Mouse (Mus musculus) forelimb bud, embryonic 11.5 days (tissue): Measurements from ENCODE around the gene Rnf185.

ENCODE experiments used
- DNase-seq: peaks from one replicate; pipeline ENCODE4 v3.0.0-alpha.2; 2012; ENCODE audit warnings: low read depth, low spot score

The Rnf185 gene

GRCm38 (mm10) chr11:3396562-3396961 lies 55.6 kb downstream of the Rnf185 start:
- DNase-seq = no peak

DNA sequence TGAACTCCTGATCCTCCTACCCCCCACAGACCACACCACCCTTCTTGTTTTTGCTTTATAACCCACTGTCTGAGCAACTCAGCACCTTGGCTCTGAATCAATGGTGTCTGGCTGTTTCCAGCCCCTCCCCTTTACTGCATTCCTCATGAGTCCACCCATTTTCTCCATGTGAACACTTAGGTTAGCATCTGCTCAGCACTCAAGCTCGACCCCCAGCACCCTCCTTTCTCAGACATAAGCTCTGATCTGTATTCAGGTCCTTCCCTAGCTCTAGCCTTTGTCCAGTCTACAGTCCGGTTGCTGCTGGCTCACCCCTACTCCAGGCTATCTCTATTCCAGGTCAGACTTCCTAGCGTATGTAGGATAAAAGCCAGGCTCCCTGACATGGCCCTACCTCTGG lies 56.1 kb downstream of the Rnf185 start:
- DNase-seq = no peak

DNA sequence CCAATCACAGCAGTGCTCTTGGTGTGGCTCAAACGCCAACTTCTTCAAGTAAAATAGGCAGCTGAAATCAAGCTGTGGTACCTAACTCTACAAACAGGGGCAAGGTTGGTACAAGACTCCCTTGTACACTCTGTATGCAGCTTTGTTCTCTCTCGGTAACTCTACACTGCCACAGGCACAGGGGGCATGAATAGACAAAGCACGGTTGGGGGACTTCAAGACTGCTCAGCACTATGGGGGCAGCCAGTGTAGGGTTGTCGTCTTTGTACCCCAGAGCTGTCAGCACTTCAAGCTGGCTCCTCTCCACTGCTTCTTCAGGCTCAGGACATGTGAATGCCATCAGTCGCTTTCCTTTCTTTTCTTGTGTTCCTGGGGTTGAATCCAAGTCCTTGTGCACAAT lies 57.6 kb downstream of the Rnf185 start:
- no peak for DNase-seq

- DNase-seq = no peak
These were observed 59.6 kb downstream of the Rnf185 start for GRCm38 (mm10) chr11:3392526-3392925.

DNA sequence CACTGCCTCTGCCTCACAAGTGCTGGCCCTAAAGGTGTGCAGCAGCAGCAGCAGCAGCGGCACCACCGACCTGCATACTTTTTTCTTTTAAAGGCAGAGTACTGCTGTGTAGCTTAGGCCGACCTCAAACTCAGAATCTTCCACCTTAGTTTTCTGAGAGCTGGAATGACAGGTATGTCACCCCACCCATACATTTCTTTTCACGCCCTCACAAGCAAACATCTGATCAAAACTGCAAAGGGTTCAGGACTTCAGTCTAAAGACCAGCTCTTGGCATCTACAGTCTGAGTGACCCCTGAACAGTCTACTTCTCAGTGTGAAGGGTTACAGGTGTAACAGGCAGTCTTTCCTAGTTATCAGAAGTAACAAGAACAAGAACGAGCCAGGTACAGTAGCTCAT lies 61.4 kb downstream of the Rnf185 start:
- DNase-seq = no peak

- DNase-seq = no peak
These were observed 62.2 kb downstream of the Rnf185 start for GRCm38 (mm10) chr11:3389996-3390395.

- DNase-seq = no peak
These were observed 64.5 kb downstream of the Rnf185 start for GRCm38 (mm10) chr11:3387482-3388196.

DNA sequence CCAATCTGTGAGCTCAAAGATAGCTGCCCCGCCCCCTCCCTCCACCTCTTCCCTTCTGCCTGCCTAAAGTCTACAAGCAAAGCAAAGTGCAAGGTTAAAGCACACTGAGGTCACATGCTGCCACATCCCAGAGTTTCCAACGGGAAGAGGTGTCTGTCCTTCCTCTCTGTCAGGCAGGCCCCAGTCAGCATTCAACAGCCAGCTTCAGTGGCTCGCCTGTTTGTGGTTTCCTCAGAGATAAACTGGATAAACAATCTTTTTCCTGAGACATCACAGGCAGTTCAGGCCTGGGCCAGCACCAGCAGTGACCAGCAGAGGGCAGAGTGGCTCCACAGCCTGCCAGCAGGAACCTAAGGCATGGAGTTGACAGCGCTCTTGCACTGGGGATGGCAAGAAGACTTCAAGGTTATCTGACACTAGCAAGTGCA lies 65.2 kb downstream of the Rnf185 start:
- DNase-seq = peak; percentile 61

DNA sequence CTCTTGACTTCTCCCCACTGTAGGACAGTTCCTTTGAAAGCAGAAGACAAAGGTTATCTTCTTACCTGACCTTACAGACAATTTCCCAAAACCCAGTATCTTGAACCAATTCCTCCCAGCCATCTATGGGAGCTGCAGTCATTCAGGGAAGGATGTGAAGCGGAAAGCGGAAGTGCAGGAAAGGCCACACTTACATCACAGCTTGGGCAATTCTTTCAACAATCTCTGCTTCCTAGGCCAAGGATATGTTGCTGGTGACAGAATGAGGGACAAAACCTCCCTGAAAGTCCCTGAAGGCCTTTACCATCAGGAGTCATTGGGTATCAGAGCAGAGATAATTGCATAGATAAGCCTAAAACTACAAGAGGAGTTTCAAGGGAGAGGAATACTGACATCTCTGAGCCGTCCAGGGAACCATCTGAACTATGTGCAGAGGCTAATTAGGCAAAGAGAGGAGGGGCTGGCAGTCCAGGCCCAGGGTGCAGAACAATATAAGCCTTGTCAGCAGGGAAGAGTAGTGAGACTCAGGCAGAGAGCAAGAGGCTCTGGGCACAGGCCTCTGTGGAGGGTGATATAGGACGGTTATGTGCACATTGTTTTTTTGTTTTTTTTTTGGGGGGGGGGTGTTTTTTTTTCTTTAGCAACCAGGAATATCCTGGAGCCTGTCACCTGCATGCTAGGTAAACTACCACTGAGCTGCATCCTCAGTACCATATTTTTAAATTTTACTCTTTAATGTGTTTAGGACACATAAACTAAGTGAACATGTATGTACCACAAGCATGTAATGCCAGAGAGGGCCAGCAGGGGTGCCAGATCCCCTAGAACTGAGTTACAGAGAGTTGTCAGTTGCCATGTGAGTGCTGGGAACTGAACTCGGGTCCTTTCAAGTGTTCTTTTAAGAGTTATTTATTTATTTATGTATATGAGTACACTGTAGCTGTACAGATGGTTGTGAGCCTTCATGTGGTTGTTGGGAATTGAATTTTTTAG lies 69.3 kb downstream of the Rnf185 start:
- DNase-seq = no peak

DNA sequence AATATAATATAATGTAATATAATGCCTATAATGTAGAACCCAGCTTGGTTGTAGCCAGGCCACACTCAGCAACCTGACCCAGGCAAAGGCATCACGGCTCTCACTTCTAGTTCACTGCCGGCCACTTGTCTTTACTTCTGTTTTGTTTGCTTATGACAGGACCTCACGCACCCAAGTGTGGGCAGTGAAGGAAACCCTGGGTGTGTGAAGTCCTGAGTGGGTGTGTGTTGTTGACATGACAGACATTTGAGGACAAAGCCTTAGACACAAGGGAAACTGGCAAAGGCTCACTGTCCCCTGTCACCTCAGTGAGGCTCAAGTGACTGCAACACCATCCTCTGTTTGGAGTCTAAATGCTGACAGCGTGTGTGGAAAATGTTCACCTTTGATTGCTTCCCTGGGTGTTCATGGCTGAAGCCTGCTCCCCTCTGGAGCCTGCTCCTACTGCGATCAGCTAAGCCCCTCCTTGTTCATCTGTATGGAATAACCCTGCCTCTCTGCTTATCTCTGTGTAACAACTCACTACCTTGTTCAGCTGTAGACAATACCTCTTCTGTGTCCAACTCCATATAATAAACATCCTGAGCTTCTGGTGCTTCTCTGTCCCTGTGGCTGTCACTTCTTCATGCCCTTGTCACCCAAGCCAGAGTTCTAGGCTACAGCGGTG lies 70.9 kb downstream of the Rnf185 start:
- DNase-seq = no peak

DNA sequence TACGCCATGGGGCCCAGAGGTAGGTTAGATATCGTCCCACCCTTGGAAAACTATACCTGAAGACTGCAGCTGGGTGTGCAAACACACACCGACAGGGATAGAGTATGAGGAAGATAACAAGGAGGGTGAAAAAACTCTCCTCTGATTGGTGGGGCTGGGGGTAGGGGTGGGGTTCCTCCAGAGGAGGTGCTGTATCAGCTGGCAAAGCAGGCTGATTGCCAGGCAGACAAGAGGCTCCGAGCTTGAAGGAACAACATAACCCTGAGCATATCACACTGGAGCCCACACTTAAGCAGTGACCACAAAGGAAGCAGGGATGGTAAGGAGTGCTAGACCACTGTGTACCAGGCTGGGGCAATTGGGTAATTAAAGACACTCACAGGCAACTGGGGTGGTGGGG lies 72.7 kb downstream of the Rnf185 start:
- DNase-seq = no peak

DNA sequence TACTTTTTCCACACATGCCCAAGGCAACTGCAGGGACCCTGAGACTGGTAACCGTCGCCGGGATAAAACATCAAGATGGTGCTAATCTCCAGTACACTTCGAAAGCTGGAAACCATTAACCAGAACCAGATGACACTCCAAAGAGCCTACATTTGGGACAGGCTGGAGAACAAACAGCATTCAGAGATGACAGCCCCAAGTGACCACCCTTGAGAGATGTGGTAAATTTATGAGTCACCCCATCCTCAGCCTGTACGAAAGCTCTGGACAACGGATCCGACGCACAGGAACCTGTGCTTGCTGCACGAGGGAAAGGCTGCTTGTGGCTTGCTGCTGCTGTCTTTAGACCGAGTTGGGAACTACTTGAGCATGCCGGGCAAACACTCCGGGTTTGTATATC lies 77.4 kb downstream of the Rnf185 start:
- DNase-seq = peak; percentile 53

DNA sequence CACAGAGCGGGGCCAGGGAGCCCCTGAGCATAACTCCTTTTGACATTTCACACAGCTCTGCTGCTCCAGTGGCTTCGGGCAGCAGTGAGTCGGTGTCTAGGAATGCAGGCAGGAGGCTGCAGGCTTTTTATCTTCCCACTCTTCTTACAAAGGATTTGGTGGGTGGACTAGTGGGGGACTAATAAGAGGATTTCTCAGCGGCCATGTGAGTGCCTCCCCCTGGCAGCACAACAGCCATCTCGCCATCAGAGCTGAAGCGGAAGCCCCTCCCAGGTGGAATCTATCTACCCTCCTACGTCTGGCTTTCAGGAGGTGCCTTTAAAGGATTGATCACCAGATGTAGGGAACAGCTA lies 77.9 kb downstream of the Rnf185 start:
- peak; percentile 65 for DNase-seq

DNA sequence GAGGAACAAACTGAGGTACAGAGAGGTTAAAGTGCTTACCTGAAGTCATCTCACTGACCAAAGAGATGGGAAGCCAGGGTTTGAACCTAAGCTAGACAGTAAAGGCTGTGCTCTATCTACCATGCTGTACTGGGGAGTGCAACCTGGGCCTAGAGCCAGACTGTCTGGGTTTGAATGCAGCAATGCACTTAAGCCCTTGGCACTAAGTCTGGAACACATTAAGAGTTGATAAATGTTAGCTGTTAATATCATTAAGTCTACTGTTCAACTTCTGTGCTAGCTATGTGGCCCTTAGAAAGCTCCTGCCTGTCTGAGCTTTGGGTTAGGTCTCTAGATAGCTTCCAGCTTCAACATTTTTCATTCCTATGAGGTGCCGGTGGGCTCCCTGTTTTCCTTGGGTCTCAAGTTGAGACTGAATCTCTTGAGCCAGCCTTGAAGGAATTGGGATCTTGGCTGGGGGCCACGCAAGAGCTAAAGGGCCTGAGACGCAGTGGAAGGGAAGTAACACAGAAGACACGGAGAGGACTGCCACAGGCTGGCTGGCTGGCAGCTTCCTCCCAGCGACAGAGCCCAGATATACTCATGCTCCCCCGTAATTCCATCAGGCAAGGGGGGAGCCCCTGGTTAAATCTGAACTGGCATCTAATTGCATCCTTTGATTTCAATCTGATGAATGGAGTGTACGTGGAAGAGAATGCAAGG lies 78.4 kb downstream of the Rnf185 start:
- peak; percentile 26 for DNase-seq

DNA sequence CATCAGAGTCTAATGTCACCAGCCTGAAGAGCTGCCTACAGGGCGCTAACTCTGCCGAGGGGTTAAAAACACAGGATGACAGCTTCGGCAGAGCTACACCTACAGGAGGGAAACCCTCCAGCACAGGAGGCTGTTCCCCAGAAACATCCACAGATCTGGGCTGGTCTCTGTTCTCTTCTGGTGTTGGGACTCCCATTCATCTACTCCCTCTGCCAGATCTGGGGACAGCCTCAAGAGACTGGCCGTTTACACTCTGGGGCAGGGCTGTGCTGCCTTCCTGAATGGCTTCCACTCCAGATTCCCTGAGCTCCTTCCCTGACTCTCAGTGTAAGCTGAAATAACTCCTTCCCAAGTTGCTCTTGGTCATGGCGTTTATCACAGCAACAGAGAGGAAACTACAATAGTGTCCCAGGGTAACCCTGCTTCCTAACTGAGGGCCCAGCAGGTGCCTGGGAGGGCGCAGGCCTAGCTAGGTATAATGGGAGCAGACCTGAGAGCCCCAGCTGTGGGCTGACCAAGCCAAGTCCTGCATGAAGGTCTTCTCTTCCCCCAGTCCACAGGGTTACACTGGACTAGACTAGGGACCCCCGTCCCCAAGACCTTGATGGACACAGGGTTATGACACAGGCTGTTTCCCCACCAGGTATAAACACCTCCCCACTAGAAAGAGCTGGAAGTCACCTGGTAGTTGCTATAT lies 80.4 kb downstream of the Rnf185 start:
- no peak for DNase-seq

GRCm38 (mm10) chr11:3370928-3371598 lies 81.1 kb downstream of the Rnf185 start:
- DNase-seq = peak; percentile 88

DNA sequence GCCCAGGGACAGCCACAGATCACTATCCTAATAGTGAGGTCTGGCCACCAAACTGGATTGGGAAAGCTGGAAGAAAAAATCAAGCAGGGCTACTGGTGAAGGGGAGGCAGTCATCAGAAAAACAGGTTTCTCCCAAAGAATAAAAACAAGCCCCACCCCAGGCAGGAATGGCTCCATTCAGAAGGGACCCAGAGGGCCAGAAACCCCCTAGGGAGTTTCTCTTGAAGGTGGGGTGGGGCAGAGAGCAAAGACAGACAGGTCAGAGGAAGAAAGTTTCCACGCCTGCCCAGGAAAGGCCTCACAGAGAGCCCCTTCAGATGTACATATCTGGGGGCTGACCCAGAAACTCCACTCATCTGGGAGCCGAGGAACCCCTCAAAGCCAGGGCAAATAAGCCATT lies 82.0 kb downstream of the Rnf185 start:
- no peak for DNase-seq

DNA sequence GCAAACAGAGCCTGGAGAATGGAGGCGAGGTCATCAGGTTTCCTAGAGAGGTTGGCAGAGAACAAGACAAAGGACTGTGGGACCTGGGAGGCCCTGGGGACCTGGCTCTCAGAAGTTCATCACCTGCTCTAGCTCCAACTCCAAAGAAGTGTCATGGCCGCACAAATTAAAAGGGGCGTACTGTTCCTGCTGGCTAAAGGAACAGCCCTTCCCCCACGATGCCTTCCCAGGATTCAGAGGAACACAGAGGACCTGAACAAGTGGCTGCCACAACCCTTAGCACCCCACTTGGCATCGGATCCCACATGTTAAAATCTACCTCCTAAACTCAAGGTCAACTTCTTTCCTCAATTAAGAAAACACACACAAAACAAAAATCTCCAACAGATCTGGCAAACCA lies 82.7 kb downstream of the Rnf185 start:
- no peak for DNase-seq

GRCm38 (mm10) chr11:3368983-3369382 lies 83.2 kb downstream of the Rnf185 start:
- DNase-seq = no peak

GRCm38 (mm10) chr11:3366411-3366810 lies 85.8 kb downstream of the Rnf185 start:
- DNase-seq = no peak
